Mouse (Mus musculus) gonadal fat pad, adult 2 months (tissue): ENCODE results near the gene Hpgds. TPM values are rescaled to one million over a fixed set of nuclear protein-coding genes. Genes with fewer than 3 reads are reported as not detected.

Experiments
- DNase-seq: peaks from one replicate; pipeline ENCODE4 v3.0.0-alpha.2; 2012; ENCODE audit warnings: low read depth
- polyA plus RNA-seq: library from polyadenylated mRNA; depleted of rRNA; stranded (reverse); fragments of >200 nt; gene quantifications from 2 replicates; pipeline ENCODE4 v1.2.3, GENCODE M21; 2012; rRNA removed

Gene Hpgds
- 1.3 and 1.9 TPM in 2 replicates for polyA plus RNA-seq

GRCm38 (mm10) chr6:65144621-65145205 lies at the start of gene Hpgds:
TSS of gene Hpgds (minus strand) at chr6:65144908.
- DNase-seq = no peak

GRCm38 (mm10) chr6:65164977-65165376 lies 20.3 kb upstream of the Hpgds start:
- DNase-seq = no peak

- DNase-seq = no peak
These were observed 19.4 kb upstream of the Hpgds start for GRCm38 (mm10) chr6:65164137-65164536.

- no peak for DNase-seq
These were observed 14.8 kb upstream of the Hpgds start for GRCm38 (mm10) chr6:65159381-65159942.

GRCm38 (mm10) chr6:65157042-65157441 lies 12.3 kb upstream of the Hpgds start:
- DNase-seq = no peak

GRCm38 (mm10) chr6:65153570-65153969 lies 8.9 kb upstream of the Hpgds start:
- no peak for DNase-seq

GRCm38 (mm10) chr6:65150703-65151102 lies 6.0 kb upstream of the Hpgds start:
- DNase-seq = no peak

GRCm38 (mm10) chr6:65146363-65146762 lies 1.7 kb upstream of the Hpgds start:
- no peak for DNase-seq

GRCm38 (mm10) chr6:65142316-65142715 lies 2.4 kb downstream of the Hpgds start:
- no peak for DNase-seq

- DNase-seq = no peak
These were observed 3.9 kb downstream of the Hpgds start for GRCm38 (mm10) chr6:65140750-65141243.

GRCm38 (mm10) chr6:65140082-65140749 lies 4.5 kb downstream of the Hpgds start:
- DNase-seq = no peak

- DNase-seq = no peak
These were observed 6.5 kb downstream of the Hpgds start for GRCm38 (mm10) chr6:65138243-65138642.

- DNase-seq = no peak
These were observed 6.9 kb downstream of the Hpgds start for GRCm38 (mm10) chr6:65137802-65138201.

- no peak for DNase-seq
These were observed 12.3 kb downstream of the Hpgds start for GRCm38 (mm10) chr6:65132376-65132775.

GRCm38 (mm10) chr6:65126074-65126726 lies 18.5 kb downstream of the Hpgds start:
- DNase-seq = no peak

- DNase-seq = no peak
These were observed 27.2 kb downstream of the Hpgds start for GRCm38 (mm10) chr6:65117540-65117939.

- no peak for DNase-seq
These were observed 29.8 kb downstream of the Hpgds start for GRCm38 (mm10) chr6:65114902-65115301.

GRCm38 (mm10) chr6:65079139-65079538 lies 65.6 kb downstream of the Hpgds start:
- DNase-seq = no peak

GRCm38 (mm10) chr6:65075201-65075600 lies 69.5 kb downstream of the Hpgds start:
- no peak for DNase-seq
